Mouse (Mus musculus): ENCODE measurements around the gene Klhl20.
"Not testable (repeated sequence)": the region's sequence is repeated elsewhere in the genome, so short reads cannot be mapped to it uniquely, and the experiment has no call there.

The Klhl20 gene

GRCm38 (mm10) chr1:161130726-161131664, at the start of gene Klhl20:
TSS of gene Klhl20 (minus strand) at chr1:161131511.
- peak; percentile 85 to 93 for DNase-seq (ENCODE audit: low spot score in 2 of 2)

DNA sequence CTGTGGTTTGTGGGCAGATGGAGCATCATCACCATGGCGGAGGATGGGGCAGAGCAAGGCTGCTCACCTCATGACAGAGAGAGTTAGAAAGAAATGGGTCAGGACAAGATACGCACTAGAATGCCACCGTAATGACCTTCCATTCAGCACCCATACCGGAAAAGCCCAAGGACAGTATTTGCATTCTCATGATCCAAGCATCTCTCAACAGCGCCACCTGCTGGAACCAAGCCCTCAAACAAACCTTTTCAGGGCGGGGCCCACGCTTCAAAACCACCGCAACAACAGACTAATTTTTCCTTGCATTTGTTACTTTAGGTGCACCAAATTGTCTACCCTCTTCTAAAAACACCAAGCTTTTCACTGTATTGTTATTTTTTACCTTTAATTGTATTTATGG, 49.4 kb upstream of the Klhl20 start:
- peak; percentile 30 to 79 for DNase-seq (ENCODE audit: low spot score in 2 of 2)

- peak; percentile 69 to 82 for DNase-seq (ENCODE audit: low spot score in 2 of 2)
Measured at GRCm38 (mm10) chr1:161170651-161171050, 39.3 kb upstream of the Klhl20 start.

- DNase-seq (ENCODE audit: low spot score in 2 of 2) = no peak
Measured at GRCm38 (mm10) chr1:161160266-161160665, 29.0 kb upstream of the Klhl20 start.

- no peak for DNase-seq (ENCODE audit: low spot score in 2 of 2)
Measured at GRCm38 (mm10) chr1:161159214-161159613, 27.9 kb upstream of the Klhl20 start, which contains the start of gene Tex50. TSS of gene Tex50 (minus strand) at chr1:161159314.

DNA sequence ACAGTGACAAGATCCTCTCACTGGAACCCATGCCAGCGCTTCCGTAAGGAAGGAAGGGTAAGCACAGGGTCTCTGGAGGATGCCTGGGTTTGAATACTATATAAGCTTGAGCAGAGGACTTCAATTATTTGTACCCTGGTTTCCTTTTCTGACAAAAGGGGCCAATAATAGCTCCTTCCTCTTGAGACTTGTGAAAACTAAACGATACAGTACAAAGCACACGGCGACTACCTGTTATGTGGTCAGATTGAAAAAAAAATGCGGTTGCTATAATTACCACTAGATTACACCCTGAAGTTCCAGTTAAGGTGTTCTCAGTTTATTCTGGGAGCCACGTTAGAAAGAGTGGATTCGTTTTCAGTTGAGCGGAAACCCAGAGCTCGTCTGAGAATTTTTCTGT, 25.2 kb upstream of the Klhl20 start:
- no peak for DNase-seq (ENCODE audit: low spot score in 2 of 2)

DNA sequence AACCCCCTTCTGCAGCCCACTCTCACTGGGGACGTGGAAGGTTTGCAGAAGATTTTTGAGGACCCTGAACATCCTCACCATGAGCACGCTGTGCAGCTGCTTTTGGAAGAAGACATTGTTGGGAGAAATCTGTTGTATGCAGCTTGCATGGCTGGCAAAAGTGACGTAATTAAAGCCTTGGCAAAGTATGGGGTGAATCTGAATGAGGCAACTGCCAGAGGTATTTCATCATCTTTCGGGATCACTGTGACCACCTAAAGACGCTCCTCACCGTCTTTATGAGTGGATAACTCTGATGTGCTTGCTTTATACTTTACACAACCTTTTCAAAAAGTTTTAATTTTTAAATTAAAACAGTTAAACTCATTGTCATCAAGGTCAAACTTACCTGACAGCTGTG, 19.8 kb upstream of the Klhl20 start:
- DNase-seq (ENCODE audit: low spot score in 2 of 2) = no peak

DNA sequence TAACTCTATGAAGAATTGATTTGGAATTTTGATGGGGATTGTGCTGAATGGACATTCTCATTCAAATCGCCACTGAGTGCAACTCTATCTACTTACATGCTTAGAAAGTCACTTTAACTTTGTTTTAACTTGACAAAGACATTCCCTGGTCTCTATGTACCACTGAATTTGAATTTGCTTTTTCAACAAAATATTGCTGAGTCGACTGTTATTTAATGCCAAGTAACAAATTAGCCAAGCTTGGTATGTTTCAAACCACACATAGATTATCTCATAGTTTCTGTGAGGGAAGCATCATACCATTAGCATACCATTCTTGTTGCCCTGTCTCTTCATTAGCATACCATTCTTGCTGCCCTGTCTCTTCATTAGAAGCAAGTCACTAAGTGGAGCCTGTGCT, 16.6 kb upstream of the Klhl20 start:
- DNase-seq (ENCODE audit: low spot score in 2 of 2) = no peak

- not testable (repeated sequence) for DNase-seq (ENCODE audit: low spot score in 2 of 2)
Measured at GRCm38 (mm10) chr1:161145611-161146010, 14.3 kb upstream of the Klhl20 start.

DNA sequence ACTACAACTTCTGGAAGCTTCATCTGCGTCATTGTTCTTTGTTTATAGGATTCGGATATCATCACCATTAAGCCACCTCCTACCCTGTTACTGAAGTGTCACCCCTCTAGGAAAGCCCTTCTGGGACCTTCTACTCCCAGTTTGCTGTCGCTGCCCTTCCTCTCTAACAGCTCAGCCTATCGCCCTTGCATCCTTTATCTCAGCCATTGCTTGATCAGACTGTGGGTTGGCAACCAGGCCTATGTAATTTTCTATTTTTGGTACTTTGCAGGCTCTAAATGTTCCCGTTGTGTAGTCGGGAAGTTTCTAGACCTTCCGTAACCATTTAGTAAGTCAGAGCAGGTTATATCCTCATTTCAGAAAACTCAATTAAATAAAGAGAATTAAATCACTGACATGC, 11.9 kb upstream of the Klhl20 start:
- DNase-seq (ENCODE audit: low spot score in 2 of 2) = no peak

GRCm38 (mm10) chr1:161142531-161143159, 11.3 kb upstream of the Klhl20 start, which contains the start of gene Ankrd45:
TSS of gene Ankrd45 (plus strand) at chr1:161142691.
- DNase-seq (ENCODE audit: low spot score in 2 of 2) = peak; percentile 16 to 37

DNA sequence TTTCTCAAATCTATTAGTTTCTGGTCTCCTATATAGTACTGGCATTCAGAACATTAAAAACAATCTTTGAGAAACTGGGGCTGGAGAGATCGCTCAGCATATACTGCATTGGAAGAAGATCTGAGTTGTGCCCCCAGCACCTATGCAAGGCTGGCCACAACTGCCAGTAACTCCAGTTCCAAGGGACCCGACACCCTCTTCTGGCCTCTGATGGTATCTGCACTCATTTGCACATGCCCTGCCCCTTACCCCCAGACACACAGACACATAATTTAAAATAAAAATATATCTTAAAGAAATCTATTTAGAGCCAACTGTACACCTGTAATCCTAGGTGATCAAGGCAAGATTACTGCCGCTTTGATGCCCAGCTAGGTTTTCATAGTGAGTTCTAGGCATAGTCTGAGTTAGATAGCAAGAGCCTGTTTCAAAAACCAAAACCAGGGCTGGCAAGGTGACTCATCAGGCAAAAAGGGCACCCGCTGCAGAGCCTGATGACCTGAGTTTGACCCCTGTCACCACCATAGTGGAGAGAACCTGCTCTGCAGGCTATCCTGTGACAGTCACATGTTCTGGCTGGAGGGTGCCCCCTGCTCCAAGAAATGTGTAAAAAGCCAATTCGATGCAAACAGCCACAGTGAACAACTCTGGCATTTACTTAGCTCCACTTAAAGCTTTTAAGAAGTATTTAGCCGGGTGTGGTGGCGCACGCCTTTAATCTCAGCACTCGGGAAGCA, 8.9 kb upstream of the Klhl20 start:
- DNase-seq (ENCODE audit: low spot score in 2 of 2) = no peak

DNA sequence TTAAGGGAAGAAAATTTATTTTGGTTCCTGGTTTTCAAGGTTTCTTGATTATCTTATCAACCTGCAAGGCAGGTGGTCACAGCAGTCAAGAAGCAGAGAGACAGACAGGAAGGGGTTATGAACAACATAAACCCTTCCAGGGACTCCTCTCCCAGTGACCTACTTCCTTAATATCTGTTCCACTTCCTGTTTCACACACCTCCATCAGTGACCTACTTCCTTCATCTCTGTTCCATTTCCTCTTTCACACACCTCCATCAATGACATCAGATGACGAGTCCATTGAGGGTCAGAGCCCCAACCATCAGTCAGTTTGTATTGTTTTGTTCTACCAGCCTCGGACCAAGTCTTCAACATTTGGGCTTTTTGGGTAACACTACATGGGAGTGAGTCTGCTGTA, 8.2 kb upstream of the Klhl20 start:
- no peak for DNase-seq (ENCODE audit: low spot score in 2 of 2)

DNA sequence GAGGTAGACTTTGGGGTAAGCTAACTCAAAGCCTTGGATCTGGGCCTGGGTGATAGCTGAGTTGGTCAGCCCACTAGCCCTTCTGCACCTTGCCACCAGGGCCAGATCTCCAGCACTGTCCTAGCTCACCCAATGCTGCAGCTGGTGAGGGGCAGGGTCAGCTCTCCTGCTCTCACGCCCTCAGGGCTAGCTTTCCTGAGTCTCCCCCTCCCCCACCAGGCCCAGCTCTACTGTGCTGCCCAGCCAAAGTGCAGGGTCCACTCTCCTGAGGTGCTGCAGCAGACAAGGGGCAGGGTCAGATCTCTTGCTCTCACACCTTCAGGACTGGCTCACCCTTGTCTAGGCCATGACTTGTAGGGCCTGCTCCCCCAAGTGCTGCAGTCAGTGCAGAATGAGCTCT, 4.8 kb downstream of the Klhl20 start:
- no peak for DNase-seq (ENCODE audit: low spot score in 2 of 2)

DNA sequence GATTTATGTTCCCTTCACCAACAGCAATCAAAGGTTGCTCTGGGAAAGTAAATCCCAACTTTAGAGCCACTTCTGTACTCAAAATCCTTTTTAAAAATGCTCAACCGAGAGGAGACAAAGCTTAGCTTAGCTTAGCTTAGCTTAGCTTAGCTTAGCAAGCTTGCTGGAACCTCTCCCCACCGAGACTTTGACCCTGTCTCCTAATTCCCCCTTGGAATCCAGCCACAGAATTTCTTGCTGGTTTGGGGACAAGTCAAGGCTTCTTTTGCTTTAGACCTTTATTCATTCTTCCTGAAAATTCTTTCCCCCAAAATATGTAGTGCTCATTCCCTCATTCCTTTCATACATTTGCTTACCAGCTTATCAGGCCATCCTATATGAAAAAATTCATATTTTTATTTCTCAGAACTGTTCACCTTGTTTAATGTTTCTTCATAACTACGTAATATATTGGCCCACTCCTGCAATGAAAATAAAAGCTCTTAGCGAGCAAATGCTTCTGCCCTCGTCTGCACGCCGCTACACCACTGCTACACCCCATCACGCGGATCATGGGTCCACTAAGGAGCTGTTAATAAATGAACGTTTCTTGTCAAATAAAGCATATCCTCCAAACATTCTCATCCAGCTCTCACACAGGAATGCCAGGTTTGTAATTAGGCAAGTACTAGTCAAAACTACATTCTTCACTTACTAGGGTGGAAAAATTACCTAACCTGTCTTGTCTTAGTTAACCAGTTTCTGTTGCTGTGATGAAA, 8.5 kb downstream of the Klhl20 start:
- DNase-seq (ENCODE audit: low spot score in 2 of 2) = no peak

- no peak for DNase-seq (ENCODE audit: low spot score in 2 of 2)
Measured at GRCm38 (mm10) chr1:161114591-161114990, 16.7 kb downstream of the Klhl20 start.

DNA sequence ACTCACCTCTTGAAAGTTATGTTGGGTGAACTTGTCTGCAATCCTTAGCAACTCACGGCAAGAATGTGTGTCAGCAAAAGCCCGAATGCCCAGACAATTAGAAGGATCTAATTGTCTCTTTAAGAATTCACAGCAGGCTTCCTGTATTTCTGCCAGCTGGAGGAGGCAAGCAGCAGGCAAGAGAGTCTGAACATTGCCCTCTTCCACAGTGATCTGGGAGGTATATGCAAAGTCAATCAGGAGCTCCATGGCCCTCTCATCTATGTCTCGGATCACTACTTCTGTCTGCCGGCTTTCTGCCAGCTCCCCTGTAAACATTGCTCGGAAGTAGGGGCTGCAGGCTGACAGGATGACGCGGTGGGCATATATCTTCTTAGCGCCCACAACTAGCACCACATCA, 22.1 kb downstream of the Klhl20 start:
- DNase-seq (ENCODE audit: low spot score in 2 of 2) = no peak

DNA sequence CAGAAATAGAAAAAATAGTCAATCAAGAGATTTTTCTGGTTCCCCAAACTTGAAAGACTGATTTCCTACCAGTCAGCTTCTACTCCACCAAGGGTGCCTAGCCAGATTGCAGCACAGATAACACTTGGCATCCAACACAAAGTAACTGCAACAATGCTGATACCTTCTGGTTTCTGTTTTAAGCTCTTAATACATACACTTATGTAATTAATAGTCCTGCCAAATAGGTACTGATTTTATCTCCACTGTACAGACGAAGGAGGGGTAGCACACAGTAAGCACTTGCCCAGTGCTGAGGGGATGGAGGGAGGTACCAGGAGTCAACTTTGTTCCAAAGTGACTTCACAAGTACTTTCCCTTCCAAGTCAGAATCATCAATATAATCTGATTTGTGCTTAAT, 27.5 kb downstream of the Klhl20 start:
- DNase-seq (ENCODE audit: low spot score in 2 of 2) = no peak

DNA sequence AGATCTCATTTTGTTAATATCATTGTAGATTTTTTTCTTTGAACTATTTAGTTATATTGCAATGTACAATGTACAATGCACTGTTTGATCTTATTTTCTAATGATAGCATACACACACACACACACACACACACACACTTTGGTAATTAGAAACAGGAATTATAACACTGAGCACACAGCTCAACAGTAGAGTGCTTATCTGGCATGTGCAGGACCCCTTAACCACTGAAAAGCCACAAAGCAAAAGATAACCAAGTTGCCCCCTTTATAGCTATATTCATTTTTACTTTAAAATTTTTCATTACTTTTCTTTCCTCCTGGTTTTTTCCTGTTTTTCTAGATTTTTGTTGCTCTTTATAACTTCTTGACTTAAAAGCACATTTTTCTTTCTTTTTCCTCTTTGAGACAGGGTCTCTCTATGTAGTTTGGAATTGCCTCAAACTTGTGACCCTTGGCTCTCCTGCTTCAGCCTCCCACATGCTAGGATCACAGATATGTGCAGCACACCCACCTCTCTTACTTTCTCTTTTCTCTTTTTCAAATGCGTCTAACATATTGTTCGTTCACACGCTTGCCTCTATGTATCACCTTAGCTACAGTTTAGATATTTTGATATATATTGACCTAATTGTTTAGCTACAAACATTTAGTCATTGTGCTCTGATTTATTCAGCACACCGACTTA, 31.4 kb downstream of the Klhl20 start:
- no peak for DNase-seq (ENCODE audit: low spot score in 2 of 2)

- no peak for DNase-seq (ENCODE audit: low spot score in 2 of 2)
Measured at GRCm38 (mm10) chr1:161077243-161077642, 54.1 kb downstream of the Klhl20 start.

GRCm38 (mm10) chr1:161076238-161076637, 55.1 kb downstream of the Klhl20 start:
- no peak for DNase-seq (ENCODE audit: low spot score in 2 of 2)
